Mouse (Mus musculus) layer of hippocampus, postnatal 14 days (tissue): ENCODE data around the gene Ak4. TPM values are rescaled to one million over a fixed set of nuclear protein-coding genes. Genes with fewer than 3 reads are reported as not detected.

Experiments used
- DNase-seq, 2 experiments: peaks; one replicate each; pipeline ENCODE4 v3.0.0; 2021 to 2022; ENCODE audit warnings: low spot score in 2 of 2, mixed read lengths in 1 of 2
- total RNA-seq, 2 experiments: library from RNA; stranded (reverse); gene quantifications; 2 replicates each; pipeline ENCODE4 v1.2.3; 2021

Ak4 gene
- total RNA-seq, 2 experiments from 2014 or later = 50.0 to 61.6 TPM

DNA sequence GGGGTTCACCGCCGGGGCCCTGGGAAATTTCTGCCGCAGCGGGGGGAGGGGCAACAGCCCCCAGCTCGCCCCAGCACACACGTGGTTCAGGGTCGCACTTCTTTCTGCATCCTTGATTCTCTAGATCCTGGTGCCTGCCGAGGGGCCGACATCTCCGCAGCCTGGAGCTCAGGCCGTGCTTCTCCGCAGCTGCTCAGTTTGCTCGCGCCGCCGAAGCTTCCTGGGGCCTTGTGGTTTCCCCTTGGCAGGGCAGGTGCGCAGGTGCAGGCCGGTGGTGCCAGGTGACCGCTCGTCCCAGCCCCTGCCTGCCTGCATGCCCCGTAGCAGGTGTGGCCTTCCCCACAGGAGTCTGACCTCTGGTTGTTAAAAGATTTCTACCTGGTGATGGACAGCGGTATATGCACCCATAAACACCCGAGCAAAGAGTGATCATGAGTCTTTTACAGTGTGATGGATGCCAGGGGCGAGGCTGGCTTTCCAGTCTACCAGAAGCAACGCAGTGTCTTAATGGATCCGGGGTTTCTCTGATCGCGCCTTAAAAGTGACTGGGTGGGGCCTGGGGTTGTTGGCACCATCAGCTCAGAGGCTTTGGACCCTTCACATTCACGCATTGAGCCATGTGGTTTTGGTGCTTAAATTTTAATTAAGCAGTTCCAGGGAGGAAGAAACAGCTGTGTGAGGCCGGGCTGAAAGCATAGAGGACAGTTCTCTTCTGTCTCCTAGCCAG is 89.9 kb downstream of the Ak4 start:
- DNase-seq = peak; percentile 25 to 50

DNA sequence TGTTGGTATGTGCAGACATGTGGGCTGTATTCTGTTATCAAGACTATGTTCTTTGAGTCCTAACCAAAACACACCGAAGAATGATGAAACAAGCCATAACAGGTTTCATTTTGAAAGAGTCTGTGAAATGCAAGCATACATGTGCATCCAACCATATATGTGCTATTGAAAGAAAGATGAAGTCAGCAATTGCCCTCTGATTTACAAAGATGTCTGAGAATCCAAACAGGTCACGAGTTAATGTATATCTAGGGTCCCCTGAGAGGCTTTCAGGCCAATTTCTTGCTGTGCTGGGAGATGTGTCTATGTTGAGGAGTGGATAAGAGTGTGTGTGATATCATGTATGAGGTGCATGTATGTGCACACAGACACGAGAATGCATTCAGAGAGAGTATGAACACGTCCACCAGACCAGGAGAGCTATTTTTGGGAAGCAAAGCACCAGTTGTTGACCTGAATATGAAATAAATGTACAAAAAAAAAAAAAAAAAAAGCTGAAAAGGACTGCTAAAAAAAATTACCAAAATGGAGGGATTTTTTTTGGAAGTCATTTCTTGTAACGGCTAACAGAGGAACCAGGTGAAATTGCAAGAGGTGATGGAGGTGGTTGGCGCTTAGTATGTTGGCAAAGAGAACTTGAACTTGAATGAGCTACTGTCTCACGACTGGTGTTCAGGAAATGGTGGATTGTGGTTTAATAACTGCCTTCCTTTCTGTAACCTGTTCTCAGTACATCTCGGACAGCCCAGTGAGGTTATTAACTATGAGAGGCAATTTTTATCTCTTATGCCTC is 91.2 kb downstream of the Ak4 start:
- no peak for DNase-seq

DNA sequence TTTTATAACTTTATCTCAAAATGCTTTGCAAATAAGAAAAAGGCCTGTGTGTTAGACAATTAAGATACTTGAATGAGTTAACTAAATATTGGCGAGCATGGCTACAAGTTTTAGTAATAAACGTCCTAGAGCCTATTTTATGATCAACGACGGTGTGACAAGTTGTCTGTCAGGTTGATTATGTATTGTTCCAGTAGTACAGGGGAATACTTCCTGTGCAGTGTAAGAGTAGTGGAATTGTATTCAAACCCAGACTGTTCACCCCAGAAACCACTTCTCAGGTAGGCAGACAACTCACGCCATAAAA is 91.8 kb downstream of the Ak4 start:
- DNase-seq = no peak

DNA sequence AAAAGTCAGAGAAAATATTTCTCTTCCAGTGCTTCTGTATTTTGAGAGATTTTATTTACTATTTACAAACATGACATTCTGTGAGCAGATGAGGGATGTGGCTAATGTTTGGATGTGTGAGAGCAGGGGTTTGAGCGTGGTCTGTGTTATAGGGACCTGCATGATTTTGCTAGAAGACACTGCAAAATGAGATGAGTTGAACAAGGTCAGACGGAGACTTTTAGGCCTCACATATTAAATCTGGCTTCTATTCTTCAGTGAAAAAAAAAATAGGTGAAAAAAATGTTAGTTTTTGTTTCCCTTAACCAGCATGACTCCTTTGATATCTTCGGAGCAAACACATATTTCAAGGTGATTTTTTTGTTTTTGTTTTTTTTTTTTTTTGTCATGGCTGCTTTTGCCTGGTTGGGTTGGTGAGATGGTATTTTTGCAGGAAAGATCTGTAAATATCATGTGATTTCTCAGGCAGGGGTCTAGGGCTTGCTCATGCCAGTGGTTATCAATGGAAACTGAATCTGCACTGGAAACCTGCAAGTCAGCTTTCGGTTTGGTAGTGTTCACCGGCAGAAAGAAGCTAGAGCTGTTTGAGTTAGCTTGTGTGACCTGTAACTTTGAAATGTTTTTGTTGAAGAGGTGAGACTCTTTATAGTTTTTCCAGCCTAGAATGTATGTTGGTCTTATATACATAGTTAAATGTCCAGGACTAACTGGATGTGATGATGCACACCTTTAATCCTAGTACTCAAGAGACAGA is 92.9 kb downstream of the Ak4 start:
- no peak for DNase-seq

DNA sequence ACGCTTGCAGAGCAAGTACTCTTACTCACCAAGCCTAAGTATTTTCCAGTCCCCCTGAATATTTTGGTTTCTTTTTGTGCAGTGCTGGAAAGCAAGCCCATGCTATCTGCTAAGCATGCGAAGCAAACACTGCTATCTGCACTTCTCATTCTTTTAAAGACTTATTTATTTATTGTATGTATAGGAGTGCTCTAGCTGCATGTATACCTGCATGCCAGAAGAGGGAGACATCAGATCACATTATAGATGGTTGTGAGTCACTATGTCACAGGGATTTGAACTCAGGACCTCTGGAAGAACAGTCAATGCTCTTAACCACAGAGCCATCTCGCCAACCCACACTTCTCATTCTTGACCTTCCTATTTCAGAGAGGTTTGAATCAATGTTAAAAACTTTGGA is 94.2 kb downstream of the Ak4 start:
- no peak for DNase-seq

DNA sequence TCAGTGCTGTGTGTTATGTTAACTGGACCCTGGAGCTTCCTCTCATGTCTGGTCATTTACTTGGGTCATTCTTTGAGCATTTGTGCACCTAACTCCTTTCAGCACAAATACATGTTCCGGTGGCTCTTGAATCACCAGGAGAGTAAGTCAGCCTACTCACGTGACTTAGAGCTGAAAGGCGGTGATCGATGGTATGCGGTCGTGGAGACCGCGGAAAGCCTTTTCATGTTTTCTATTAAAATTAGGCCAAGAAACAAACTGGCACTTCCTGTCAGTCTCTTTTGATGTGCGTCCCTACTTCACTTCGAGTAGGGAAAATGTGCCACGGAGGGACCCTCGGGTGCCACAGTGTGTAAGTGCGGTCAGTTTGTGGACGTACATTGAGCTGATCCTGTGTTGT is 96.8 kb downstream of the Ak4 start:
- no peak for DNase-seq

Other genes starting within 250 kb of the Ak4 start
- gene Jak1, start 154.0 kb upstream of the Ak4 start, total RNA-seq = 100 to 1,000 TPM; 105 to 108 TPM
- 100 to 1,000 TPM; 318 to 332 TPM for gene Dnajc6, start 77.4 kb downstream of the Ak4 start, total RNA-seq
- 10 to 100 TPM; 28.1 to 33.2 TPM for gene Leprot, start 228.4 kb downstream of the Ak4 start, total RNA-seq